Mouse (Mus musculus) telencephalon, adult 2 months (tissue): ENCODE measurements at regions not wholly inside any gene's neighbourhood (a gene's known extent, or its start where the extent isn't known, plus 50 kb on each side); places are given as distances from the start of the nearest gene placed in this dataset.
"Not testable (repeated sequence)": the region's sequence is repeated elsewhere in the genome, so short reads cannot be mapped to it uniquely, and the experiment has no call there.

ENCODE experiments used
- DNase-seq: peaks from one replicate; pipeline ENCODE4 v3.0.0-alpha.2; 2011; ENCODE audit warnings: low read depth, low spot score

DNA sequence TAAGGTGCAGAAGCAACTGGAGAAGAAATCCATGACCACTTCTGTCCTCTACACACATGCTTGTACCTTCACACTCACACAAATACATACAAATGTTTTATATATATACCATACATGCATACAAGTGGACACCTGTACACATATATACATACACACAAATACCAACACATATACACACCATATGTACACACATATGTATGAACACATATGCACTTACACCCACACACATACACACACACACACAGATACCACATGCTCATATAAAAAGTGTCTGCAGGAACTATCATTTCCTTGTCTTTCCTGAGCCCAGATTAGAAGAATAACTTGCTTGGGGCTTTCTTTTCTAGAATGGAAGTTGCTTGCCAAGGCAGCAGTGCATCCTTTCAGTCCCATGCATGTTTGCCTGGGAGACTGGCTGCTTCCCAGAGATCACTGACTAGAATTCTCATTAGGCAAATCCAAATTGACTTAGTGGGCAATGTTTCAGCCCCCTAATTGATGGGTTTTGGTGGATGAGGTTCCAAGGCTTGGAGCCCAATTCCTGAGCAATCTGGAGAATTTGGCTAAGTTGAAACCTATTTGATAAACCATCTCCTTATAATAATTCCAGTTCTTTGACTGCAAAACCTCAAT is 169.2 kb upstream of the Hddc2 start:
- no peak for DNase-seq

DNA sequence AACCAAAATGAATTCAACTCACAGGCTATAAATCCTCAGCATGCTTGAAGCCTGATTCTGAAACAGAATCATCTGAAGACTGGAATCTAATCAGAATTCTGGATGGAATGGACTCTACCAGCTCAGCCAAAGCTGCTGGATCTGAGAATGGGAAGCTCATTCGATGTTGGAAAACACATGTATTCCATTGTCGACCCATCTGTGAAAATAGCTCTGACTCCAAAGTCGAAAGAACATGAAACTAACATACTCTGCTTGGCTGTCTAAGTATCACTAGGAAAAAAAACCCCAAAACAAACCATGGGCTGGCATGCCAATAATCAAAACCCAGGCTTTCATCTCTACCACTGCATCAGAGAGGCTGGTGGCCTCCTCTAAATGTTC is 168.7 kb upstream of the Hddc2 start:
- DNase-seq = no peak

DNA sequence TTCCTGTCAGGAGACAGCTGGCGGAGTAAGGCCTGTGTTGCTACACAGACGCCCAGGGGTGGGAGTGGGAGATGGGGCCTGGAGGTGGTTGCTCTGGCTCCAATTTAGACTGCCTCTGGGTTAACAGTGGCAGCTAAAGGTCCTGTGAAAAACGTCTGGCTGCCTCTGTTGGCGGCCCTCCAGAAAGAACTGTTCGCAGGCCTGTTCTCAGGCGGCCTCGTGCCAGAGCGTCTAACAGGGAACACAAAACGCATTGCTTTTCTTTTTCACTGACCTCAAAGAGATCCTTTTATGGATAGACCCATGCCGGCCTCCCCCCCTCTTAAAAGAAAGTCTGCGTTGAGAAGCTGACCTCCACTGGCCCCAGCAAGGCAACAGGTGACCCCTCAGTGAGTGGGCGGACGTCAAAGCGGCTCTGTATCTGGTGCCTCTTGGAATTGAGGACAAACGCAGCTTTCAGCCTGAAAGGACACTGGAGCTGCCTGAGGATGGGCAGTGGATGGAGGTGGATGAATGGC is 140.0 kb upstream of the Hddc2 start:
- DNase-seq = peak; percentile 22

DNA sequence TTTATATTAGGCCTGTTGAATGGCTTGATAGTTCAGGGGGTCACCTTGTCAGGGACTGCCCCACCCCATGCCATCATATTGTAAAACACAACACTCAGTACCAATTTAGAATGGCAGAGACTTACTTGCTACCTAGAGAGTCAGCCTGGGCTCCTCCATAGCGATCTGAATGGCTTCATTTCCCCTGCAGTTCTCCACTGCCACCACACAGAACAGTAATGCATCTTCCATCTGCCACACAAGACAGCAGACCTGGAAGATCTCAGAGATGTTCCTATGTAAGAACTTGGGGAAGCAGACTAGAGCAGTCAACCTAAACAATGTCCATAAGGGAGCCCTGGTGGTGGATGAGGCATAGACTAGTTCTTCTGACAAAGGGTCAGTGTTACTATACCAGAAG is 123.6 kb upstream of the Hddc2 start:
- no peak for DNase-seq

DNA sequence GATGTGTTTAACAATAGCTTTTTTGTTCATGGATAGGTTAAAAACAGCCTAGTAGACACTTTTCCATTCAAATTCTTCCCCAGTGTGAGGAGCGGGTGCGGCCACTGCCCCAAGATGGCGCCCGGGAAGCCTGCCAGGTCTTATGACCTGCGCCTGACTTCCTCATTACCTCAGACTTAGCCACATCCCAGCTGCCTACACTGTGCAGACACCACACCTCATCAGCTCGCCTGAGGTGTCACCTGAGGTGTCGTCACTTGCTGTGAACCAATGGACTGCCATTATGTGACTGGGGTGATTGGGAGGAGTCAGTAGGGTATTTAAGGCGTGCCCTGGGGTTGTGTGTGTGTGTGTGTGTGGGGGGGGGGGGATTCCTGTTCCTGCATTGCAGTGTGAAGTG is 101.0 kb upstream of the Hddc2 start:
- not testable (repeated sequence) for DNase-seq

DNA sequence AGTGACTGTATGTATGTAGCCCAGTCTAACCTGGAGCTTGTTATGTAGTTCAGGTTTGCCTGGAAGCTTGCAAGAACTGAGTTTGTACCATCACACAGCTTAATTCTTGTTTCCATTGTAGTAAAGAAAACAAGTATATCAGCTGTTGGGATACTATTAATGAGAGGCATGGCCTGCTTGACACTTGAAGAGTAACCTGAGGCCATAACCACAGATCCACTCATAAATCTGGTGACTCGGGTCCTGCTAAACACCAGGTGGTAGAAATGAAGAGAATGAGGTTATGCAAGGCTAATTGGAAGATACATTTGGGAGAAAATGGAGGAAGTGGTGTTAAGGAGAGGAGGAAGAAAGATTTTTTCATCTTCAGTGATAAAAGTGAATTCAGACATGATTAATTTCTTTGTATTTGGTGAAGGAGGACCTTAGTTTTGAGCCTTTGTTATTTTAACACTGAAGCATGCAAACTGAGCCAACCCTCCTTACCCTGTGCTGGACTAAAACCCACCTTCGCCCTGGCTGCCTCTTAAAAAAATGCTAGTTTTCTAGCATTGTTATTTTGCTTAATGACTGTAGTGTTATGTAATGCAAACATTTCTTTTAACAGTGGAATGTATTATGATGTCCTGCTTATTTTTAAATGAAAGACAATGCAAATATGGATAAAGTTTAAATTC is 100.3 kb upstream of the Hddc2 start:
- DNase-seq = no peak

DNA sequence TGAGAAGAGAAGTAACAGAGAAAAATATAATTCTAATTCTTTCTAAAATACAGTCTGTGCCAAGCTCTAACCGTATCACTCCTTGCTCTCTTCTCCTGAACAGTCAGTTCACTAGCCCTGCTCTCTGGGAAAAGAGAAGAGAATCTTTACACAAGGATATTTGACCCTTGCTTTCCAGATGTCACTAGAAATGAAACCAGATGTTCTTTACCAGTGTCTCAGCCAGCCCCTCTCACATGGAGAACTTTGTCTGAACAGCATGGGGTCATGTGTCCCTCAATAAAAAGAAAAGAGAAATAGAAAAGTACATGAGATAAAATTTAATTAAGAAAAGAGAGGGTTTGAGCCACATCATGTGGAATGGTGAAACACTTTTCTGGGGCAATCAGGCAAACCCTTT is 91.3 kb upstream of the Hddc2 start:
- DNase-seq = no peak

DNA sequence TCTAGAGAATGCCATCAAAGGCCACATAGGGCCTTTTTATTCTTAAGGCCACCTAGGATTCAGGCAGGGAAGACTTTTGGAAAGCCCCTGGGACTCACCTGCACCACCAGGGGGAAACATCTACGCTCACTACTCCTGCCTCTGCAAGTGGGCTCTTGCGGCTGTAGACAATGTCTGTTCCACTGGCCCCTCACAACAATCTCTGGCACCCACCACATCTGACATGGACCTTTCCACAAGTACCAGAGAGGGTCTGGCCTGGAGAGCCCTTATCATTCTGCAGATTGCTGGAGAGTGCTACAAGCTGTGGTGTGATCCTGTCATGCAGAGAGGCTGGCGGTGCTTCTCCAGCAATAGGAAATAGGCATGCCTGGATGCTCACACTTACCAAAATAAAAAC is 84.1 kb upstream of the Hddc2 start:
- no peak for DNase-seq

DNA sequence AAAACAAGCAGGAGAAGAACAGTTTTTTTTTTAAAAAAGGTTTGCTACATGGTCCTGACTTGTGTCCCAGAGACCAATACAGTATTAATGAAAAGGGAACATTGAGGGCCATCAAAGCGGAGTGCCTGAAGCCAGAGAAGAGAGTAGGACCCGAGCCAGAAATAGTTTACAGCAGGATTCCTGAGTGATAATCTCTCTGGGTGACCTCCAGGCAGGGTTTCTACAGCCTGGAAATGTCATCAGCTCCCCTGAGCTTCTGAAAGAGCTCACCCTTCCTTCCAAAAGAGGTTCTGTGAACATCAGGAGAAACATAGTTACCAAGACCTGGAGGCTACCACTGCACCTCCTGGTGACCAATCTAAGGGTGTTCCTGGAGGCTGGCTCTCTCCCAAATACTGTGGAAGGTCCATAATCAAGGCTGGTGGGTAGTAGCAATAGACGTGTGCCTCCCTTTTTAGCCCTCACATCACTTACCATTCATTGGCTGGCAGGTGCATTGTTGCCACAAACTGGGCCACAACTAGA is 70.7 kb upstream of the Hddc2 start:
- DNase-seq = no peak

DNA sequence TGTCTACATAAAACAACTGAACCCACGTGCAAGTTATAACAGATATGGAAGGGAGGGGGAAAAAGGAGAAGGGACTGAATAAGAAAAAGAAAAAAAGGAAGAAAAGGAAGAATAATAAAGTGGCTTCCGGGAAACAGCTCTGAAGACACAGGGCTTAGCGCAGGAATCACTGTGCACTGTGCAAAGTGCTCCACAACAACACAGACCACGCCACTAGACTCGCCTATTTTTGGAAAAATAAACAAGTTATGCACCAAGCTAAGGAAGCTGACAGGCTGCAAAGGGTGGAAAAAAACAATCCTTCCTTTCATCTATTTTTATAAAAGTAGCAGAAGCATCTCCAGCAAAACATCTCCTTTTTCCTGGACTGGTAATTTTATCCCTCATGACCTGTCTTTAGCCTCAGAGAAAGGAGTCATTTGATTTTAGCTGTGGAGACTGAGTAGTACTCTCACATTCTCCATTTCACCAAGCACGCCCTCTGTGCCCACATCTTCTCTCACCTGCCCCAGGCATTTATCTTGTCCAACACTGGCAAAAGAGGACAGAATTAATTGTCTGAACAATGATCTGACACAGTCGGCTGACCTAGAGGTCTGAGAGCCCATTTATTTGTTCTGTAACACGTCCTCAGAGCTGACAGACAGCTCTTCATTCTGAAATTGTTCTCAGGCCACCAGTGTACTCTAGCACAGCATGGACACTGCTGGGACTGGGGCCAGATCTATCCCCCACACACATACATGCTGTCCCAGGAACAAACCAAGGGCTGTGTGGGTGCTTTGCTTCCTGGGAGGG is 60.4 kb upstream of the Hddc2 start:
- DNase-seq = peak; percentile 16

DNA sequence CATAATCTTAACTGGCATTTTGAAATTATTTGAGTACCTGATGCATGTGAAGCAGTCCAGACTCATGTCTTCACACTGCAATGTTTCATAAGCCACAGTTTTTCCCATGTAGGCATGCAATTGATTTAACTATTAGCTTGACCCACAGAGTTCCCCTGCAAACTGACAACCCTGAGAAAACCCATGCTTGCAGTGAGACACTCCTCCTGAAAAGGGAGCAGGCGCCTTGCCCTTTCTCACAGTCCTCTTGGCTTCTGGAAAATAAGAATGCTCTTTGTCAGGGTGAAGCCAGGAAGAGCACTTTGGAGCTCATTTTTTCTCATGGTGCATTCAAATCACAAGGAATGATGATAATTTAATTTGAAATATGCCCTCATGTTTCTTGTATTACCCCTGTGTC is 56.2 kb upstream of the Hddc2 start:
- no peak for DNase-seq

DNA sequence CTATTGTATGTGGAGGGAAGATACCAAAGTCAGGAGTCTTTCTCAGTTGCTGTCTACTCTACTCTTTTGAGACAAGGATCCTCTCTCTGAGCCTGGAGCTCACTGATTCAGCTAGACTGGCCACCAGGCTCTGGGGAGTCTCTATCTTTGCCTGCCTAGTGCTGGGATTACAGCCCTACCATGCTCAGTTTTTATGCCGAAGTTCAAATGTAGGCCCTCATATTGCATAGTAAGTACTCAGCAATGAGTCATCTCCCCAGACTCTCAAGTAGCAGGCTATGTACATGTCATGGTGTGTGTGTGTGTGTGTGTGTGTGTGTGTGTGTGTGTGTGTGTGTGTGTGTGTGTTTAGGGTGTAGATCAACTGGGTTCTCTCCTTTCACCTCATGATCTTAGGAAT is 55.6 kb upstream of the Hddc2 start:
- DNase-seq = no peak

DNA sequence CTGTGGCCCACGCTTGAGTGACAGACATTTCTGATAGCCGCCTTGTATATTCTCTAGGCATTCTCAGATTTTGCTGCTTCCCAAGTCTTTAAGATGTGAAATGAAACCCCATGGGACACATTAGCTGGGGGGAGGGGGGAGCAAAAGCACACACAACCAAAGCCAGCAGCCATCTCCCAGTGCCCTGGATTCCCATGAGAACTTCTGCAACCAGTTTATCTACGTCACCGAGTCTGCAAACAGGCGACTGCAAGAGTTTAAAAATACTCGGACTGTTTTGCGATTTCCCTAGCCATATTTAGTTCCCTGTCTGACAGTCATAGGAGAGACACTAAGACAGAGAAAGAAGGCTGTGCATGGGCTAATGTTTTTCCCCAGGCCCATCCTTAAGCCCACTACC is 52.3 kb upstream of the Hddc2 start:
- DNase-seq = peak; percentile 31
